30 mouse cellular contexts compared by ENCODE assay signal in genomic region chr13:95052421-95052820, GRCm38 (mm10).
"Had no signal": no experiment of that assay in that cellular context is flagged by ENCODE, and none has a peak within 500 bp of the region (broad histone marks: within the 10 kb centered on the region; RNA-seq: fewer than 3 reads in every experiment).

No protein-coding gene starts in this region.

- H3K4me1 ChIP-seq: liver, embryonic 13.5 days; liver, embryonic 15.5 days; lung, embryonic 15.5 days; megakaryocyte, embryonic 14.5 days; midbrain, embryonic 10.5 days; midbrain, embryonic 12.5 days; midbrain, embryonic 13.5 days; midbrain, embryonic 15.5 days had no signal

- H3K4me3 ChIP-seq: left cerebral cortex, adult 2 months; limb, embryonic 10.5 days; limb, embryonic 12.5 days; limb, embryonic 13.5 days; limb, embryonic 15.5 days; liver, embryonic 13.5 days; liver, embryonic 15.5 days; lung, embryonic 15.5 days; megakaryocyte, embryonic 14.5 days; midbrain, embryonic 10.5 days; midbrain, embryonic 12.5 days; midbrain, embryonic 13.5 days; midbrain, embryonic 15.5 days; myocyte had no signal

- DNase-seq: left cerebral cortex, postnatal 4 days; liver; liver, embryonic 13.5 days; lung, adult 18-20 months; lung, adult 2 months; lung, embryonic 14.5 days; lung, postnatal 10 days; lung, postnatal 14 days; lung, postnatal 36 days; lung, postnatal 4 days; midbrain, embryonic 14.5 days had no signal

- H3K9me3 ChIP-seq: limb, embryonic 10.5 days; limb, embryonic 12.5 days; limb, embryonic 13.5 days; limb, embryonic 15.5 days; liver, embryonic 13.5 days; liver, embryonic 15.5 days; lung, embryonic 15.5 days; midbrain, embryonic 10.5 days; midbrain, embryonic 12.5 days; midbrain, embryonic 13.5 days; midbrain, embryonic 15.5 days had no signal

- H3K27ac ChIP-seq: left cerebral cortex, adult 2 months; limb, embryonic 10.5 days; limb, embryonic 12.5 days; limb, embryonic 13.5 days; limb, embryonic 15.5 days; liver, embryonic 13.5 days; liver, embryonic 14.5 days; liver, embryonic 15.5 days; lung, embryonic 15.5 days; macrophage; midbrain, embryonic 10.5 days; midbrain, embryonic 12.5 days; midbrain, embryonic 13.5 days; midbrain, embryonic 15.5 days had no signal

- H3K36me3 ChIP-seq: limb, embryonic 10.5 days; limb, embryonic 12.5 days; limb, embryonic 13.5 days; limb, embryonic 15.5 days; liver, embryonic 13.5 days; liver, embryonic 15.5 days; lung, embryonic 15.5 days; midbrain, embryonic 10.5 days; midbrain, embryonic 12.5 days; midbrain, embryonic 13.5 days; midbrain, embryonic 15.5 days had no signal

- ATAC-seq: lung, postnatal 0 days; midbrain, embryonic 13.5 days; midbrain, embryonic 15.5 days; midbrain, embryonic 16.5 days had no signal

- H3K9ac ChIP-seq: limb, embryonic 12.5 days; limb, embryonic 13.5 days; limb, embryonic 15.5 days; liver, embryonic 13.5 days; liver, embryonic 14.5 days; liver, embryonic 15.5 days; lung, embryonic 14.5 days; lung, embryonic 15.5 days; midbrain, embryonic 12.5 days; midbrain, embryonic 13.5 days; midbrain, embryonic 15.5 days had no signal

- H3K27me3 ChIP-seq: limb, embryonic 12.5 days; limb, embryonic 13.5 days; limb, embryonic 15.5 days; liver, embryonic 13.5 days; liver, embryonic 15.5 days; lung, embryonic 15.5 days; midbrain, embryonic 12.5 days; midbrain, embryonic 13.5 days; midbrain, embryonic 15.5 days had no signal

- H3K4me2 ChIP-seq: limb, embryonic 12.5 days; limb, embryonic 13.5 days; limb, embryonic 15.5 days; liver, embryonic 11.5 days; liver, embryonic 13.5 days; liver, embryonic 15.5 days; lung, embryonic 14.5 days; lung, embryonic 15.5 days; midbrain, embryonic 11.5 days; midbrain, embryonic 12.5 days; midbrain, embryonic 13.5 days; midbrain, embryonic 15.5 days had no signal
